Comparison of ENCODE assay signal across 16 mouse cellular contexts in genomic region chr10:119011511-119011910, GRCm38 (mm10).
DNase-seq lines count a peak whose midpoint lies in the region; ATAC-seq and TF ChIP-seq lines count a peak whose summit lies in the region.
"Had no signal": no experiment of that assay in that cellular context is flagged by ENCODE, and none has a peak within 500 bp of the region (broad histone marks: within the 10 kb centered on the region; RNA-seq: fewer than 3 reads in every experiment).

No protein-coding gene starts in this region.

- H3K36me3 ChIP-seq in heart, postnatal 0 days (replicated peaks; ENCODE audit: control insufficient read depth, insufficient read depth, low read length), result no peaks in the 10 kb centered on the region
- no peaks in the 10 kb centered on the region for H3K36me3 ChIP-seq in liver, embryonic 14.5 days (replicated peaks; ENCODE audit: control insufficient read depth, insufficient read depth, low read depth)
- H3K36me3 ChIP-seq in stomach, embryonic 16.5 days (ENCODE audit: control insufficient read depth, insufficient read depth, low read length), result no peaks in the 10 kb centered on the region
- H3K36me3 ChIP-seq: embryonic facial prominence, embryonic 13.5 days had no signal

- H3K4me3 ChIP-seq in heart, postnatal 0 days (ENCODE audit: low read depth, low read length), result no peak overlapping the region
- no peak overlapping the region for H3K4me3 ChIP-seq in liver, embryonic 14.5 days (ENCODE audit: insufficient read depth in 1 of 2, low read depth in 2 of 2, low read length in 2 of 2)
- H3K4me3 ChIP-seq in stomach, embryonic 16.5 days (replicated peaks; ENCODE audit: low read length), result no peak overlapping the region
- H3K4me3 ChIP-seq: embryonic facial prominence, embryonic 13.5 days had no signal

- H3K27ac ChIP-seq in heart, postnatal 0 days (ENCODE audit: low read depth), result peak overlapping the region; percentile 28; the same call in 1 of the 2 replicates
- no peak overlapping the region for H3K27ac ChIP-seq in liver, embryonic 14.5 days
- H3K27ac ChIP-seq in stomach, embryonic 16.5 days (ENCODE audit: low read length), result peak overlapping the region; percentile 64
- H3K27ac ChIP-seq: embryonic facial prominence, embryonic 13.5 days had no signal

- TF ChIP-seq EP300 in heart, postnatal 0 days (IDR thresholded peaks at IDR 0.05; ENCODE audit: low read depth), result no peak
- no peak for TF ChIP-seq EP300 in liver, embryonic 14.5 days (IDR thresholded peaks at IDR 0.05; ENCODE audit: low read depth)

- no peak overlapping the region for H3K9ac ChIP-seq in heart, postnatal 0 days (replicated peaks; ENCODE audit: low read depth, low read length)
- H3K9ac ChIP-seq in liver, embryonic 14.5 days (replicated peaks), result no peak overlapping the region
- 0 out of 2 replicates have a peak overlapping the region, but pooled peaks have one; percentile 22 for H3K9ac ChIP-seq in stomach, embryonic 16.5 days (ENCODE audit: low read length)
- H3K9ac ChIP-seq: embryonic facial prominence, embryonic 13.5 days had no signal

- no peak overlapping the region for H3K4me2 ChIP-seq in heart, postnatal 0 days (ENCODE audit: low read depth, low read length)
- peak overlapping the region; percentile 17 for H3K4me2 ChIP-seq in liver, embryonic 14.5 days (ENCODE audit: low read depth)
- H3K4me2 ChIP-seq in stomach, embryonic 16.5 days (ENCODE audit: low read depth, low read length), result 0 out of 2 replicates have a peak overlapping the region, but pooled peaks have one; percentile 19
- H3K4me2 ChIP-seq: embryonic facial prominence, embryonic 13.5 days had no signal

- H3K27me3 ChIP-seq in heart, postnatal 0 days (ENCODE audit: control insufficient read depth, insufficient read depth, low read length), result no peaks in the 10 kb centered on the region
- H3K27me3 ChIP-seq in liver, embryonic 14.5 days (ENCODE audit: control insufficient read depth, insufficient read depth, low read length), result no peaks in the 10 kb centered on the region
- H3K27me3 ChIP-seq in stomach, embryonic 16.5 days (ENCODE audit: control insufficient read depth, insufficient read depth, low read length), result no peaks in the 10 kb centered on the region
- H3K27me3 ChIP-seq: CH12.LX; embryonic facial prominence, embryonic 13.5 days had no signal

- no peak for DNase-seq in heart, postnatal 0 days (ENCODE audit: low spot score)
- DNase-seq in heart, adult 11 months, result no peak
- peak; percentile 7 for DNase-seq in adipocyte (ENCODE audit: low spot score)
- no peak for DNase-seq in liver, embryonic 14.5 days (ENCODE audit: low read depth in 3 of 3, low spot score in 3 of 3)
- no peak for DNase-seq in kidney, postnatal 36 days
- DNase-seq: adrenal gland, adult 8-10 months; cerebellum, adult 11-12 months; heart, adult 18-20 months; kidney, adult 9 months; layer of hippocampus, postnatal 36 days; right cerebral cortex, postnatal 14 days had no signal

- no peak for ATAC-seq in heart, postnatal 0 days (ENCODE audit: insufficient read depth, low read depth)
- no peak for ATAC-seq in liver, embryonic 14.5 days (ENCODE audit: insufficient read depth)
- no peak for ATAC-seq in stomach, embryonic 16.5 days (ENCODE audit: insufficient read depth, low FRiP score)
- no peak for ATAC-seq in monocyte, adult 5-6 weeks (replicated peaks; ENCODE audit: insufficient number of reproducible peaks, low FRiP score, low TSS enrichment, poor library complexity, severe bottlenecking)
- ATAC-seq: forebrain, embryonic 16.5 days had no signal

- H3K9me3 ChIP-seq in heart, postnatal 0 days (replicated peaks; ENCODE audit: control insufficient read depth, low read length), result no peaks in the 10 kb centered on the region
- no peaks in the 10 kb centered on the region for H3K9me3 ChIP-seq in liver, embryonic 14.5 days (ENCODE audit: control insufficient read depth, low read length)
- no peaks in the 10 kb centered on the region for H3K9me3 ChIP-seq in stomach, embryonic 16.5 days (replicated peaks; ENCODE audit: control insufficient read depth, low read length)
- H3K9me3 ChIP-seq: embryonic facial prominence, embryonic 13.5 days had no signal

- 93% methylated on average over 6 of the region's 6 CpGs for whole genome bisulfite sequencing in heart, postnatal 0 days
- WGBS in liver, embryonic 14.5 days (ENCODE audit: insufficient replicate concordance), result 72% methylated on average over 6 of the region's 6 CpGs
- WGBS in stomach, embryonic 16.5 days, result 44% methylated on average over 6 of the region's 6 CpGs

- TF ChIP-seq CTCF in heart, postnatal 0 days (IDR thresholded peaks at IDR 0.05; ENCODE audit: low read depth), result no peak
- no peak for TF ChIP-seq CTCF in liver, embryonic 14.5 days (IDR thresholded peaks at IDR 0.05; ENCODE audit: low read depth)

- no peaks in the 10 kb centered on the region for H3K4me1 ChIP-seq in heart, postnatal 0 days (ENCODE audit: control insufficient read depth, insufficient read depth)
- H3K4me1 ChIP-seq in liver, embryonic 14.5 days (replicated peaks; ENCODE audit: control insufficient read depth in 2 of 2, insufficient read depth in 2 of 2, low read length in 1 of 2), result peaks cover 0 to 2% of the 10 kb centered on the region in 2 experiments; a peak in 1 of 4 replicates
- H3K4me1 ChIP-seq in stomach, embryonic 16.5 days (ENCODE audit: control insufficient read depth, insufficient read depth, low read length), result peaks cover 14% of the 10 kb centered on the region
